8 mouse cellular contexts compared by ENCODE assay signal in the genomic region with DNA sequence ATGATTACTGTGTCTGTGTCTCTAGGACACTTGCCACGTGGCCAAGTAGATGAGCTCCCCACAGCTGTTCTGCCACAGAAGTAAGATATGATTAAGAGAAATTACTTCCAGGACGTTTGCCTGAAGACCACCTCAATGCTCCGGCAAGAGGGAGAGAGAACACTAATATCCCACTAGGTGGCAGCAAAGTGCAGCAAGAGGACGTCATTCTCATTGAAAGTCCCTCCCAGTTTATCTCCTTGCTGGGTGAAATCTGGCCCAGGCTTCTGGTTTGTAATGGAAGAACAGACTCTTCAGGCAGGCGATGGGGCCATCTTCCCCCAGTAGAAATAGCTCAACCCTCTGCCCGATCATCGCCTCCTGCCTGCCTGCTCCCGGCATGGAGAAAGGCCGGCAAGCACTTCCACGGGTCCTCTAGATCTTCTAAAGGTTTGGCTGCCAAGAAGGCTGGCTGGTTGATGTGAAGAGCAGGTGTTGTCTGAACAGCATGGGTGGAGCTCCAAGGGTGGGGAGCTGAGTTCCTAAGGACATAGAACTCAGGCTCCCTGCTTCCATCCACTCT. TPM values are rescaled to one million over a fixed set of nuclear protein-coding genes. Genes with fewer than 3 reads are reported as not detected.
DNase-seq lines count a peak whose midpoint lies in the region; ATAC-seq lines count a peak whose summit lies in the region.

No protein-coding gene starts in this region.

- ATAC-seq in hindbrain, embryonic 13.5 days (ENCODE audit: low FRiP score): peak; percentile 36; the same call in 1 of the 2 replicates

- no peak overlapping the region for H3K4me3 ChIP-seq in hindbrain, embryonic 13.5 days

- no peaks in the 10 kb centered on the region for H3K9me3 ChIP-seq in hindbrain, embryonic 13.5 days

- peak; percentile 89 for DNase-seq in R1 (ENCODE audit: low read depth, low spot score)
- peak; percentile 88 to 94 for DNase-seq in cerebellum, postnatal 10 days
- DNase-seq in frontal cortex, postnatal 14 days (ENCODE audit: low spot score in 2 of 2): peak; percentile 51 to 60
- DNase-seq in layer of hippocampus, postnatal 14 days (ENCODE audit: low spot score in 2 of 2): peak; percentile 78 to 87
- peak; percentile 78 for DNase-seq in lung, postnatal 14 days
- DNase-seq in right cerebral cortex, adult 18-20 months: peak; percentile 77
- peak; percentile 55 to 58 for DNase-seq in urinary bladder, postnatal 36 days (ENCODE audit: low spot score in 2 of 2)

- H3K36me3 ChIP-seq in hindbrain, embryonic 13.5 days: no peaks in the 10 kb centered on the region

- H3K4me2 ChIP-seq in hindbrain, embryonic 13.5 days: peak overlapping the region; percentile 42

- H3K27ac ChIP-seq in hindbrain, embryonic 13.5 days: no peak overlapping the region

- H3K9ac ChIP-seq in hindbrain, embryonic 13.5 days: no peak overlapping the region; the same call in 1 of the 2 replicates

- peaks cover 10% of the 10 kb centered on the region; the same call in 1 of the 2 replicates for H3K27me3 ChIP-seq in hindbrain, embryonic 13.5 days

- peaks cover 15% of the 10 kb centered on the region for H3K4me1 ChIP-seq in hindbrain, embryonic 13.5 days (replicated peaks)

- WGBS in hindbrain, embryonic 13.5 days: 19% methylated on average over 10 of the region's 10 CpGs

RNA-seq across cellular contexts. Expression of gene Senp8, which starts 27.3 kb away (rescaled TPM):
- 14.3 TPM in 2 replicates for polyA plus RNA-seq in hindbrain, embryonic 13.5 days (2015; fragmentation: Nextera tagmentation; extraction: Ambion mirVana)
- total RNA-seq in layer of hippocampus, postnatal 14 days (2021): 1 to 10 TPM; 6.3 to 8.7 TPM

RNA-seq across cellular contexts. Expression of gene Myo9a, which starts 27.5 kb away (rescaled TPM):
- polyA plus RNA-seq in hindbrain, embryonic 13.5 days (2015; fragmentation: Nextera tagmentation; extraction: Ambion mirVana): 24.3 and 24.7 TPM in 2 replicates
- total RNA-seq in layer of hippocampus, postnatal 14 days (2021): 10 to 100 TPM; 61.0 to 65.7 TPM

RNA-seq across cellular contexts. Expression of gene Gramd2, which starts 43.2 kb away (rescaled TPM):
- polyA plus RNA-seq in hindbrain, embryonic 13.5 days (2015; fragmentation: Nextera tagmentation; extraction: Ambion mirVana): 2.2 and 2.6 TPM in 2 replicates
- total RNA-seq in layer of hippocampus, postnatal 14 days (2021): 1 to 10 TPM; 6.9 to 7.4 TPM
